Mouse (Mus musculus) neutrophil, adult 83 days (primary cell): Measurements from ENCODE around the gene Zfp846. TPM values are rescaled to one million over a fixed set of nuclear protein-coding genes. Genes with fewer than 3 reads are reported as not detected.

Source experiments
- total RNA-seq, 2 experiments: library from RNA; stranded (reverse); gene quantifications; one replicate each; pipeline ENCODE4 v1.2.4; 2023

Gene Zfp846
- 1 to 10 TPM; 1.7 to 3.2 TPM for total RNA-seq

DNA sequence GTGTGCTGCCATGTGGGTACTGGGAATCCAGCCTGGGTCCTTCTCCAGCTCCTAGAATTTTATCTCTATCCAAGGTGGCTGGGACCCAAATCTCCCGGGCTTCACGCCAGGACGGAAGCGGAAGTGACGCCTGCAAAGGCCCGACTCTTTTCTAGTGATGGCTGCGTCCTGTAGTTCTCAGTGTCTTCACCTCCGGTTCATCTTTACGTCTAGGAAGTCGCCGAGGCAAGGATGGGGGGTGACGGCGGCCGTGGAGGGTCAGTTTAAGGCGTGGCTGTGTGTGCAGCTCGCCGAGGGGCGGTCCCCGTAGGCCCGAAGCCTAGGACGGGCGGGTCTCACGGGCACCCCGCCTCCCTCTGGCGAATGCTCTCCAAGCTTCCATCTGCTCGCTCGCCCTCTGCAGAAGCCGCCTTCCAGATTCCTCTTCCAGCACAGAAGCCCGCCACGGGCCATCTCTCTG is at the start of gene Zfp846:
TSS of gene Zfp846 (plus strand) at position 117 of the 460 bp plus-strand sequence.

DNA sequence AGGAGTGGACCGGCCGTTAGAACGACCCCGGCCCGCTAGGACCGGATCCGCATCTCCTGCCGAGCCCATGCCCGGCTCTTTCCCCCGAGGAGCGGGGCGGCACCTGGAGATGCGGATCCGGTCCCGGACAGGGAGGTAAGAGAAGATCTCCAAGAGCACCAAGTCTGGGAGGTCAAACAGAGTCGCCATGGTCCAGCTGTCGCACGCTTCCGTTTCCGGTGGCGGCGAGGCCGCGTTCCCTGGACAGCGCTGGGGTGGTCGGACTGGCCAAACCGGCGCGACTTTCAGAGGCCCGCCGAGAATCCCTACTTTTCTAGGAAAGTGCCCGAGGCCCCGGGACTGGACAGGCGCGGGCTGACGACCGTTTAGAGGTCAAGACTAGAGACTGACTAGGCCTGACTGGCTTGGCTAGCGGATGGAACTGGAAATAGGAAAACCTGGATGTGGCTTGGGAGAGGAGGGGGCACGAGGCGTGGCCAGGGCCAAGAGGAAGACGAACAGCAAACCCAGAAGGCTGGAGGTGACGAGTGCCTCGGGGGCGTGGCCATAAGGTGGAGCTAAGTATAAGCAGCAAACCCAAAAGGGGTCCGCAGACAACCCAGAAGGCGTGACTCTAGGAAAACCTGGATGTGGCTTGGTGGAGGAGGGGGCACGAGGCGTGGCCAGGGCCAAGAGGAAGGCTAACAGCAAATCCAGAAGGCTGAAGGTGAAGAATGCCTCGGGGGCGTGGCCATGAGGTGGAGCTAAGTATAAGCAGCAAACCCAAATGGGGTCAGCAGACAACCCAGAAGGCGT is 61.2 kb downstream of the Zfp846 start, which contains the start of gene Ubl5:
TSS of gene Ubl5 (plus strand) at position 778 of the 795 bp plus-strand sequence.

DNA sequence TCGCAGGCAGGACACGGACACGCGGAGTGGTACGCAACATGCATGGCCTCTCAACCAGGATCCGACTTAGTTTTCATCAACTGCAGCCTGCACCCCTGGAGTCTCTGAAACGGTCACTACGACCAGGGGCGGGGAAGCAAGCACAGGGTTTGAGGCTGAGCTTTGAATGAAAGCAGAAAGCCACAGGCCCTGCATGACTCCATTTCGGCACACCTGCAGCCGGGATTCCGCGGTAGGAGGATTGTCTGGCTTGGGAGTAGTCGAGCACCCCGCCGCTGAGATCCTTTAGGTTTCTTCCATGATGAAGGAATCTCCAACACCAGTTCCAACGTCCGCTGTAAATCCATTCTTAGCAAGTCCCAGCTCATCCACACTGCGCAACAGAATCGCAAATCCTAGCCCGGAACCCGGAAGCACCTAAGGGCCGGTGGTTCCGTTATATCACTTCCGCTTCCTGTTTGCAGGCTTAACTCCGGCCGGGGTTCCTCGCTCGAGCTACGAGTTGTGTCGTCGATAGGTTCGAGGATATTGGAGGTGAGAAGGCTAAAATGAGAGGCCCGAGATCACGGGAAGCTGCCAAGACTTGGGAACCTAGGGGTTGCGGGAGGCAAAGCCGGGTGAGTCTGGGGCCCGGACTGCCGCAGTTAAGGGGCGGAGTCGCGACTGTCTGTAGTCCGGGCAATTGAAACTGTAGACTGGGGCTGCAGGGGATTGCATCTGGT is 63.4 kb downstream of the Zfp846 start, which contains the start of gene Fbxl12:
TSS of gene Fbxl12 (minus strand) at position 408 of the 722 bp plus-strand sequence.

DNA sequence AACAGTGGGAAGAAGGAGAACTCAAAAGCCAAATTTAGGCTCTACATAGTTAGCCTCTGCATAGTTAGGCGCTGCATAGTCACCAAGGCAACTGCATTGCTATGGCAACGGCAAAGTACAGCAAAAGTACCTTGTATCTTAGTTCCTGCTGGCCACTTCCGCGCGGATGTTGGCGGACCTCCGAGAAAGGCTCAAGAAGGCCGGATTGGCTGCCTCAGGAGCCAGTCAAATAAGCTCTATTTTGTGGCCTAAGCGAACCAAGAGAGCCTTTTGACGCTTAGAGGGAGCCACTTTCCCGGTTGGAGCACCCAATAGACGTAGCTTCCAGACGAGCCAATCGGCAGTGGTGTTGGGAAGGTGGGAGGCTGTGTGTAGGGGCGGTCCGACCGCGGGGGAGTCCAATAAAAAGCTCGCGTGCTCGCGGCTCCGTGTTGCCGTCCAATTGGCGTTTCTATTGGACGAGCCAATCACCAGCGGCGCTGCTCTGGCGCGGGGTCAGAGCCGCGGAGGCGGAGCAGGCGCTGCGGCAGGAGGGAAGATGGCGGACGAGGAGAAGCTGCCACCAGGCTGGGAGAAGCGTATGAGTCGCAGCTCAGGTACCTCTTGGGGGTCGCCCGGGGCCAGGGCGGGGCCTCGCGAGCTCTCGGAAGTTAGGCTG is 70.6 kb downstream of the Zfp846 start, which contains the start of gene Pin1:
TSS of gene Pin1 (plus strand) at position 494 of the 658 bp plus-strand sequence.

Other genes starting within 250 kb of the Zfp846 start
- not detected for gene Olfr18, start 245.2 kb upstream of the Zfp846 start, total RNA-seq
- 1 to 10 TPM; 1.2 to 2.4 TPM for gene Zfp560, start 196.1 kb upstream of the Zfp846 start, total RNA-seq
- gene Zfp26, start 121.1 kb upstream of the Zfp846 start, total RNA-seq, result 10 to 100 TPM; 17.7 to 19.7 TPM
- gene Zfp426, start 88.5 kb upstream of the Zfp846 start, total RNA-seq, result 10 to 100 TPM; 14.0 to 17.5 TPM
- gene Zfp266, start 59.9 kb upstream of the Zfp846 start, total RNA-seq, result 10 to 100 TPM; 15.9 to 16.2 TPM
- gene Ubl5, start 61.6 kb downstream of the Zfp846 start, total RNA-seq, result 100 to 1,000 TPM; 321 to 327 TPM
- gene Fbxl12, start 63.5 kb downstream of the Zfp846 start, total RNA-seq, result 10 to 100 TPM; 18.3 to 21.1 TPM
- 1 to 10 TPM; 7.9 to 8.7 TPM for gene Pin1, start 70.8 kb downstream of the Zfp846 start, total RNA-seq
- not detected for gene Olfm2, start 165.1 kb downstream of the Zfp846 start, total RNA-seq
- gene Col5a3, start 233.8 kb downstream of the Zfp846 start, total RNA-seq, result under 1 TPM; 0.68 to 0.83 TPM
- gene Rdh8, start 237.2 kb downstream of the Zfp846 start, total RNA-seq, result not detected